Mouse (Mus musculus) liver, embryonic 13.5 days (tissue): ENCODE results near the gene Gabrb3. TPM values are rescaled to one million over a fixed set of nuclear protein-coding genes. Genes with fewer than 3 reads are reported as not detected.
"Not testable (repeated sequence)": the region's sequence is repeated elsewhere in the genome, so short reads cannot be mapped to it uniquely, and the experiment has no call there.

Source experiments
- ATAC-seq: fragments of 200-750 bp; cut with Nextera tagmentation; 2 replicates; pipeline ENCODE4 v1.8.0; 2017; ENCODE audit warnings: low read depth, mild to moderate bottlenecking, moderate number of reproducible peaks, moderate library complexity
- DNase-seq: peaks from one replicate; pipeline ENCODE4 v3.0.0; 2022
- H3K27ac ChIP-seq: fragments of 300-500 bp; sonication (generic); 2 replicates; pipeline ENCODE4 v1.5.1; 2015; ENCODE audit warnings: moderate library complexity, mild to moderate bottlenecking, inconsistent platforms
- H3K27me3 ChIP-seq: fragments of 300-500 bp; sonication (generic); 2 replicates; pipeline ENCODE4 v1.6.1; 2015; ENCODE audit warnings: mild to moderate bottlenecking, inconsistent platforms
- H3K36me3 ChIP-seq: fragments of 300-500 bp; sonication (generic); 2 replicates; pipeline ENCODE4 v1.6.1; 2015; ENCODE audit warnings: mild to moderate bottlenecking, inconsistent platforms
- H3K4me1 ChIP-seq: fragments of 300-500 bp; sonication (generic); replicated peaks from 2 replicates; pipeline ENCODE4 v1.6.1; 2015; ENCODE audit warnings: inconsistent platforms
- H3K4me2 ChIP-seq: fragments of 300-500 bp; sonication (generic); 2 replicates; pipeline ENCODE4 v1.6.1; 2015; ENCODE audit warnings: inconsistent platforms, mild to moderate bottlenecking, moderate library complexity
- H3K4me3 ChIP-seq: fragments of 300-500 bp; sonication (generic); replicated peaks from 2 replicates; pipeline ENCODE4 v1.5.1; 2015; ENCODE audit warnings: mild to moderate bottlenecking, inconsistent platforms
- H3K9ac ChIP-seq: fragments of 300-500 bp; sonication (generic); 2 replicates; pipeline ENCODE4 v1.6.1; 2015; ENCODE audit warnings: mild to moderate bottlenecking, inconsistent platforms
- H3K9me3 ChIP-seq: fragments of 300-500 bp; sonication (generic); replicated peaks from 2 replicates; pipeline ENCODE4 v1.6.1; 2016; ENCODE audit warnings: inconsistent platforms
- WGBS: fragments of 180-500 bp; shearing (Covaris S2); methylation state at CpG from one replicate; pipeline ENCODE4 v1.1.7; 2015; ENCODE audit not compliant: insufficient replicate concordance; 5-methylcytosine and 5-hydroxymethylcytosine counted together
- polyA plus RNA-seq: library from polyadenylated mRNA; unstranded; fragments of >200 nt; fragmentation: Nextera tagmentation; extraction: Ambion mirVana; gene quantifications from 2 replicates; pipeline ENCODE4 v1.2.1, GENCODE M21; 2015

The Gabrb3 gene
- polyA plus RNA-seq, 1 experiment from 2014 or later = 0.03 TPM

DNA sequence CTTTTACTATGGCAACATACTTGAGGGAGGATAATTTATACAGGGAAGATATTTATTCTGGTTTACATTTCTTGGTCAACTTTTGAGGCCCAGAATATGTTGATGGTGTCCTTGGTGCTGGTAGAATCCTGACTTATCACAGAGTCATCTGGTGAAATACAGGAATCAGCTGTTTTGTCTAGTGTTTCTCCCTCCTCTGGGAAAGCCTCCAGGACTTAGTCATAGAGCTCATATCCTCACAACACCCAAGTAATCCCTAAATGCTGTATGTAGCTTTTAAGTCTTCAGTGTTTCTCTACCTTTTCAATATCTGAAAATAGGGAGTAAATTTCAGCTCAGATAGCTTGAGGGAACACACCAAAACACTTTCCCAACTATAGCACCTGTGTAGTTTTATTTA is 292.2 kb downstream of the Gabrb3 start:
- no peaks in the 10 kb centered on the region for H3K4me1 ChIP-seq
- H3K27me3 ChIP-seq = no peaks in the 10 kb centered on the region
- ATAC-seq (no peak), DNase-seq (no peak)
- no peak overlapping the region for H3K27ac ChIP-seq
- no peak overlapping the region for H3K4me3 ChIP-seq
- H3K36me3 ChIP-seq = no peaks in the 10 kb centered on the region
- no peaks in the 10 kb centered on the region for H3K9me3 ChIP-seq
- H3K4me2 ChIP-seq = no peak overlapping the region
- no peak overlapping the region for H3K9ac ChIP-seq

DNA sequence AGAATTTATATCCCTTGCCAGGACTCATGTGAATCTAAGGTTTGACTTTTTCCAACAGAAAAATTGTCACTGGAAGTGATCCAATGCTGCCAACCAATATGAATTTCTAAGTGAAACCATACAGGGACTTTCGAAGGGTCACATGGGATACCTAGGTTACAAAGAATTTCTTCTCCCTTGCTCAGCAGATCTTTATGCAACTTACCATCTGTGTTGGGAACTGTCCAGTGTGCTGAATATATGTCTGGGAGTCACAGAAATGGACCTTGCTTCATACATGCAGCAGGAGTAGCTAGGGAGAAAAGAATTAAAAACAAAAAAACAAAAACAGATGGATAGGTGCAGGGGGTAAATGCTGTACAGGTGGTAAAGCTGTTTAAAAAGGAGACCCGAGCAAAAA is 327.3 kb downstream of the Gabrb3 start:
- no peak for ATAC-seq
- Histone ChIP-seq H3K27me3 (no peaks in the 10 kb centered on the region), H3K36me3 (no peaks in the 10 kb centered on the region), H3K4me3 (no peak overlapping the region), H3K9ac (no peak overlapping the region), H3K4me2 (no peak overlapping the region), H3K27ac (no peak overlapping the region), H3K4me1 (no peaks in the 10 kb centered on the region), H3K9me3 (0 out of 2 replicates have a peak, but pooled peaks cover 3% of the 10 kb centered on the region)
- WGBS = 50% methylated on average over 2 of the region's 2 CpGs
- no peak for DNase-seq

DNA sequence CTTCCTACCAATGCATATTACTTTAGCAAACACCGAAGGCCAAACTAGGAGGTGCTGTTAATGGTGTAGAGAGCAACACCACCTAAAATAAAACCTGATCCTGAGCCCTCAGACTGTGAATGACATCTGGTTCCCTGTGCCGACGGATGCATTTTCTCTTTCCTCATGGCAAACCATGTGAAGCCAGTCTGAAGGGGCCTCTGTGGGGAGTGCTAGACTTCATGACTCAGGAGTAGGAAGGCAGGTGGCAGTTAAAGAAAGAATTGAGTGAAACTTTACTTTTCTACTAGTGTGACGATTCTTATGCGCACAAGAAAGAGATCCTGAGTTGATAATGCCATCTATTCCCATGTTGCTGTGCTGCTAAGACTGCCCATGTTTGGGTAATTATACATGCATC is 341.0 kb downstream of the Gabrb3 start:
- WGBS = 78% methylated on average over 5 of the region's 5 CpGs
- ATAC-seq = no peak

DNA sequence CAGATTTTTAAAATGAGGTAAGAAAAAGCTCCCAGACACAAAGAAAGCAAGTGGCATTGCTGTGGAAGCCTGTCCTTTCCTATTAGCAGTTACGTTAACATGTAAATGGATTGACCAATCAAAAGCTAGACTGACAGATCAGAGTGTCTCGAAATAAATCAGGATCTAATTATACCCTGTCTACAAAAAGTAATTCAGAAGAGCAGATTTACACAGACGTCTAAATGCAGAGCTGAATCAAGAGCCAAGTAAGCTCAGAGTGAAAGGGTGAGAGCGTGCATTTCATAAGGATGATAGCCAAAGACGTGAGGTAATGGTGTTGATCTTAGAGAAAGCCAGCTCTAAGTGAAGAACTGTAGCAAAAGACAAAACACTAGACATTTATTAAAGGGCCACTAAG is 359.3 kb downstream of the Gabrb3 start:
- no peak for ATAC-seq
- Histone ChIP-seq H3K9me3 (no peaks in the 10 kb centered on the region), H3K36me3 (no peaks in the 10 kb centered on the region), H3K27me3 (no peaks in the 10 kb centered on the region), H3K4me2 (no peak overlapping the region), H3K27ac (no peak overlapping the region), H3K4me3 (no peak overlapping the region), H3K9ac (no peak overlapping the region), H3K4me1 (no peaks in the 10 kb centered on the region)
- 47% methylated on average over 5 of the region's 5 CpGs for WGBS
- no peak for DNase-seq

More for the DNA sequence above, 341.0 kb downstream of the Gabrb3 start:
- no peaks in the 10 kb centered on the region for H3K27me3 ChIP-seq
- H3K4me1 ChIP-seq = no peaks in the 10 kb centered on the region
- no peak overlapping the region for H3K27ac ChIP-seq
- H3K36me3 ChIP-seq = no peaks in the 10 kb centered on the region
- no peak overlapping the region for H3K4me2 ChIP-seq
- H3K9ac ChIP-seq = no peak overlapping the region
- H3K9me3 ChIP-seq = 0 out of 2 replicates have a peak, but pooled peaks cover 3% of the 10 kb centered on the region
- no peak overlapping the region for H3K4me3 ChIP-seq
- no peak for DNase-seq

DNA sequence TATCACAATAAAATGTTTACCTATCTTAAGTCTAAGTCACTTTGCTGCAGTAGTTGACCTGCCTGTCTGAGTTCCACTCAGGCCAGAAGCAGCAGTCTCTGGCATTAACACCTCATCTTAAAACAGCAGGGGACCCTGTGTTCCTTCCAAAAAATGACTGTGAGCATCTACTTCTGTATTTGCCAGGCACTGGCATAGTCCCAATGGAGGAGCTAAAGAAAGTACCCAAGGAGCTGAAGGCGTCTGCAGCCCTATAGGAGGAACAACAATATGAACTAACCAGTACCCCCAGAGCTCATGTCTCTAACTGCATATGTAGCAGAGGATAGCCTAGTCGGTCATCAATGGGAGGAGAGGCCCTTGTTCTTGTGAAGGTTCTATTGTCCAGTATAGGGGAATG is 366.6 kb downstream of the Gabrb3 start:
- not testable (repeated sequence) for H3K36me3 ChIP-seq, H3K27ac ChIP-seq, ATAC-seq, H3K9ac ChIP-seq, DNase-seq, H3K4me1 ChIP-seq, H3K4me3 ChIP-seq, H3K27me3 ChIP-seq, H3K4me2 ChIP-seq, H3K9me3 ChIP-seq
- 41% methylated on average over 2 of the region's 2 CpGs for WGBS

DNA sequence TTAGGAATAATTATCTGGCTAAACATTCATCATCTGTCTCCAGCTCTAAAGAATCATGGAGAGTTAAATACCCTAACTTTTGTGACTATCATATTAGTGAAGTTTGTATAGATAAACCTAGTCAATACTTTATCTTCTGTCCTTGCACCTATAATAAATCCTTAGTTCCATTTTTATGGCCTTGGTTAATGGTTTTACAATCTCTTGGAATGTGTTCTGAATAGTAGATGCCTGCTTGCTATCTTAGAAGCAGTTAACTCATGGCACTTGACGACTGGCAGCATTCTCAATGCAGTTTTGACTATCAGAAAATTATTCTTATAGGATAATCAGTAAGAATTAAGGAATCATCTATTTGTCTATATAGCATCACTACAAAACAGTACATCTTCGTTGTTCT is 368.0 kb downstream of the Gabrb3 start:
- Histone ChIP-seq H3K9ac (no peak overlapping the region), H3K36me3 (no peaks in the 10 kb centered on the region), H3K4me1 (no peaks in the 10 kb centered on the region), H3K27ac (no peak overlapping the region), H3K4me3 (no peak overlapping the region), H3K27me3 (no peaks in the 10 kb centered on the region), H3K4me2 (no peak overlapping the region), H3K9me3 (no peaks in the 10 kb centered on the region)
- WGBS = 27% methylated on average over 2 of the region's 2 CpGs
- ATAC-seq = no peak
- no peak for DNase-seq

DNA sequence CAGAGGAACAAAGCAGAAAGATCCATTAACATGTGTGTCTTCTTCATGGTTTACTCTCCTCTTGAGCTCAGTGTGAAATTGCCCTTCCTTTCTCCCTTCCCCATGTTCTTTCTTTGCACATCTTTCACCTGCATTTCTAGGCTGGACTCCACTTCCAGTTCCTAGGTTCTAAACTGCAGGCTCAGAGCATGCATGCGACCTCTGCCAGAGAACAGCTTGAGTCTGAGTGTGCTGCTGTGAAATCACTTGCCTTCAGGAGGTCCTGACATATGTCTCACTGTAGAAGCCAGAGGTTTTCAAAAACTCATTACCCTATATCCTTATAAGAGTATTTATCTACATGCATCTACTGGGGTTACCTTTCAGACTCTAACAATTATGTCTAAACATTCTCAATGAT is 383.8 kb downstream of the Gabrb3 start:
- Histone ChIP-seq H3K9me3 (no peaks in the 10 kb centered on the region), H3K4me3 (no peak overlapping the region), H3K4me2 (no peak overlapping the region), H3K4me1 (no peaks in the 10 kb centered on the region), H3K27me3 (no peaks in the 10 kb centered on the region), H3K9ac (no peak overlapping the region), H3K36me3 (no peaks in the 10 kb centered on the region), H3K27ac (no peak overlapping the region)
- no peak for DNase-seq
- WGBS = 52% methylated on average over 1 of the region's 1 CpGs
- no peak for ATAC-seq

DNA sequence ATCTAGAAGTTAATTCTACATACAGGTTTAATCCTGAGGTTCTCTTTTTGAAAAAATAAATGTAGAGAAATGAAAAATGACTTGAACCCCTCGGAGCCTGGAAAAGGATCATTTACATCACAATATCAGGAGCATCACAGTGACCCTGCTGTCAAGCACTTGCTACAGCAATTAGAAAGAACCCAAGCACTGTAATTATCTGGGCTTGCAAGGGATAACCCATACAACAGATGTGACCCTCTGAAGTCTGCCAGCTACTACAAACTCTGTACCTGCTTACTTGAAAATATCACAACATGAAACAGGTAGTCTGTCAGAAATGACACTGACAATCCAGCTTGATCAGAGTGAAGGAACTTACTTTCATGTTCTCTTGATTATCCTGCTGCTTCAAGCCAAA is 394.2 kb downstream of the Gabrb3 start:
- Histone ChIP-seq H3K4me2 (no peak overlapping the region), H3K9ac (no peak overlapping the region), H3K4me3 (no peak overlapping the region), H3K4me1 (no peaks in the 10 kb centered on the region), H3K27ac (no peak overlapping the region), H3K36me3 (no peaks in the 10 kb centered on the region), H3K9me3 (no peaks in the 10 kb centered on the region), H3K27me3 (no peaks in the 10 kb centered on the region)
- 50% methylated on average over 1 of the region's 1 CpGs for WGBS
- no peak for DNase-seq
- ATAC-seq = no peak

DNA sequence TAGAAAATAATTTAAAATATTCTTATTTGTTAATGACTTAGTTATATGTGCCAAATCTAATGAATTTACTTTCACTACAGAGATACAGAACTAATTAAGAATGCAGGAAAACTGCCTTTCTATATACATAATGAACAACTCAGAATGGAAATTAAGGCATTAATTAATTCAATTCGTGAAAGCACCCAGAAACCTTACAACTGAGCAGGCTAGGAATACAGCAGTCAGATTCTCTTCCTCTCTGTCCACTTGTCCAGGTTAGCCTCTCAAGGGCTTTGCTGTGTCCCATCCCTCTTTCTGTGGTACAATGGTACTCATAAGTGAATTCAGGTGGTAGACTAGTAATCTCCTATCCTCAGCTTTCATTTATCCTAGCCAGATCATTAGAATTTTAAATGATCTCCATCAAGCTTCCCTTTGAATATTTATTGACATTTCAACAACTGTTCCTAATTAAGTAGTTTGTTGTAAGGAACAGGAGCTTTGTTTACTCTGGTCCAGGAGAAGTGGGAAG is 422.9 kb downstream of the Gabrb3 start:
- ATAC-seq (no peak), DNase-seq (no peak)
- no peaks in the 10 kb centered on the region for H3K36me3 ChIP-seq
- H3K27me3 ChIP-seq = no peaks in the 10 kb centered on the region
- no peaks in the 10 kb centered on the region for H3K4me1 ChIP-seq
- H3K9ac ChIP-seq = no peak overlapping the region
- H3K27ac ChIP-seq = no peak overlapping the region
- no peak overlapping the region for H3K4me2 ChIP-seq
- WGBS = 49% methylated on average over 1 of the region's 1 CpGs
- no peaks in the 10 kb centered on the region for H3K9me3 ChIP-seq
- H3K4me3 ChIP-seq = no peak overlapping the region

DNA sequence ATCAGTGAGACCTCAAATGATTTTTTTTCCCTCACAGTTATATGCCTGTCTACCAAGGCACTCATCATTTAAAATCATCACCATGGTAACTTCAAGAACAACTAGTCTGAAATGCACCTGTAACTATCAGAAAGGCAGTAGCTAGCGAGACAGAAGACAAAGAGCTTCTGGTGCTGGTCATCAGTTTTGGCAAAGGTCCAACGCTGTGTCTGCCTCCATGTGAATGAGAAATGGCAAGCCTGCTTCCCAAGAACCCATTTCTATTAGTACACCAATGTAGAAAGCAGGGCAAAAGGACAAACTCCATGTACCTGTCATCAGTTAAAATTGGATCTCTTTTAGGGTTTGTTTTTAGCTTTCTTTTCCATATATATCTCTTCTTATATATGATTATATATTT is 448.5 kb downstream of the Gabrb3 start:
- no peaks in the 10 kb centered on the region for H3K36me3 ChIP-seq
- H3K4me3 ChIP-seq = no peak overlapping the region
- no peak for ATAC-seq
- DNase-seq = no peak
- no peaks in the 10 kb centered on the region for H3K4me1 ChIP-seq
- H3K9me3 ChIP-seq = 0 out of 2 replicates have a peak, but pooled peaks cover 3% of the 10 kb centered on the region
- no peak overlapping the region for H3K4me2 ChIP-seq
- no peak overlapping the region for H3K27ac ChIP-seq
- WGBS = 41% methylated on average over 2 of the region's 2 CpGs
- no peak overlapping the region for H3K9ac ChIP-seq
- H3K27me3 ChIP-seq = no peaks in the 10 kb centered on the region
